Mouse (Mus musculus): ENCODE data around the gene Tekt1. TPM values are rescaled to one million over a fixed set of nuclear protein-coding genes. Genes with fewer than 3 reads are reported as not detected.

Gene Tekt1
- polyA plus RNA-seq, 1 experiment: not detected

Other genes with a start within 250 kb of the Tekt1 start
- gene Pitpnm3, start 226.7 kb downstream of the Tekt1 start, polyA plus RNA-seq (2012; rRNA removed): 2.7 and 3.8 TPM in 2 replicates
- 0.06 and 0.16 TPM in 2 replicates for gene Gm43951, start 155.6 kb downstream of the Tekt1 start, polyA plus RNA-seq (2012; rRNA removed)
- 3.6 and 4.3 TPM in 2 replicates for gene 4933427D14Rik, start 155.0 kb downstream of the Tekt1 start, polyA plus RNA-seq (2012; rRNA removed)
- gene Txndc17, start 154.9 kb downstream of the Tekt1 start, polyA plus RNA-seq (2012; rRNA removed): 159 and 188 TPM in 2 replicates
- gene Med31, start 146.8 kb downstream of the Tekt1 start, polyA plus RNA-seq (2012; rRNA removed): 5.4 and 5.5 TPM in 2 replicates
- gene Slc13a5, start 95.2 kb downstream of the Tekt1 start, polyA plus RNA-seq (2012; rRNA removed): 0.07 TPM in 1 of 2 replicates, not detected in the other
- gene Xaf1, start 60.8 kb downstream of the Tekt1 start, polyA plus RNA-seq (2012; rRNA removed): 24.7 and 29.9 TPM in 2 replicates
- 0.05 TPM in 1 of 2 replicates, not detected in the other for gene Fbxo39, start 48.0 kb downstream of the Tekt1 start, polyA plus RNA-seq (2012; rRNA removed)
- 1.9 and 2.6 TPM in 2 replicates for gene Smtnl2, start 49.3 kb upstream of the Tekt1 start, polyA plus RNA-seq (2012; rRNA removed)
- gene Ggt6, start 73.1 kb upstream of the Tekt1 start, polyA plus RNA-seq (2012; rRNA removed): 51.0 and 54.3 TPM in 2 replicates
- gene Mybbp1a, start 78.9 kb upstream of the Tekt1 start, polyA plus RNA-seq (2012; rRNA removed): 34.1 and 39.2 TPM in 2 replicates
- gene Spns2, start 127.5 kb upstream of the Tekt1 start, polyA plus RNA-seq (2012; rRNA removed): 15.1 and 42.2 TPM in 2 replicates
- 2.5 and 7.4 TPM in 2 replicates for gene Spns3, start 188.1 kb upstream of the Tekt1 start, polyA plus RNA-seq (2012; rRNA removed)
- gene Ube2g1, start 244.8 kb upstream of the Tekt1 start, polyA plus RNA-seq (2012; rRNA removed): 4.6 and 8.1 TPM in 2 replicates